Mouse (Mus musculus): ENCODE results near the gene Doxl2. TPM values are rescaled to one million over a fixed set of nuclear protein-coding genes. Genes with fewer than 3 reads are reported as not detected.

The Doxl2 gene
- polyA plus RNA-seq, 1 experiment: not detected

- Histone ChIP-seq H3K4me3 (ENCODE audit: insufficient read depth, low read depth, low read length) (no peak overlapping the region), H3K27ac (replicated peaks; ENCODE audit: low read depth, low read length) (no peak overlapping the region), H3K4me1 (ENCODE audit: control insufficient read depth, insufficient read depth, insufficient read length, low read length) (no peaks in the 10 kb centered on the region)
Measured at GRCm38 (mm10) chr6:48991991-48992390, 17.2 kb downstream of the Doxl2 start.

- Histone ChIP-seq H3K4me1 (ENCODE audit: control insufficient read depth, insufficient read depth, insufficient read length, low read length) (no peaks in the 10 kb centered on the region), H3K4me3 (ENCODE audit: insufficient read depth, low read depth, low read length) (no peak overlapping the region), H3K27ac (replicated peaks; ENCODE audit: low read depth, low read length) (no peak overlapping the region)
Measured at GRCm38 (mm10) chr6:48998186-48998585, 23.4 kb downstream of the Doxl2 start.

- Histone ChIP-seq H3K4me1 (ENCODE audit: control insufficient read depth, insufficient read depth, insufficient read length, low read length) (no peaks in the 10 kb centered on the region), H3K27ac (replicated peaks; ENCODE audit: low read depth, low read length) (no peak overlapping the region), H3K4me3 (ENCODE audit: insufficient read depth, low read depth, low read length) (no peak overlapping the region)
Measured at GRCm38 (mm10) chr6:48998796-48999195, 24.0 kb downstream of the Doxl2 start.

GRCm38 (mm10) chr6:49003381-49003780 is 28.6 kb downstream of the Doxl2 start:
- H3K27ac ChIP-seq (replicated peaks; ENCODE audit: low read depth, low read length): no peak overlapping the region
- H3K4me3 ChIP-seq (ENCODE audit: insufficient read depth, low read depth, low read length): no peak overlapping the region
- H3K4me1 ChIP-seq (ENCODE audit: control insufficient read depth, insufficient read depth, insufficient read length, low read length): no peaks in the 10 kb centered on the region

- Histone ChIP-seq H3K4me3 (ENCODE audit: insufficient read depth, low read depth, low read length) (peak overlapping the region; percentile 22; the same call in 1 of the 2 replicates), H3K27ac (replicated peaks; ENCODE audit: low read depth, low read length) (no peak overlapping the region), H3K4me1 (ENCODE audit: control insufficient read depth, insufficient read depth, insufficient read length, low read length) (no peaks in the 10 kb centered on the region)
Measured at GRCm38 (mm10) chr6:49007981-49008380, 33.2 kb downstream of the Doxl2 start.

- H3K4me3 ChIP-seq (ENCODE audit: insufficient read depth, low read depth, low read length): peak overlapping the region; percentile 22; the same call in 1 of the 2 replicates
- no peak overlapping the region for H3K27ac ChIP-seq (replicated peaks; ENCODE audit: low read depth, low read length)
- H3K4me1 ChIP-seq (ENCODE audit: control insufficient read depth, insufficient read depth, insufficient read length, low read length): no peaks in the 10 kb centered on the region
Measured at GRCm38 (mm10) chr6:49008420-49009160, 33.8 kb downstream of the Doxl2 start.

- H3K4me3 ChIP-seq (ENCODE audit: insufficient read depth, low read depth, low read length): no peak overlapping the region
- no peaks in the 10 kb centered on the region for H3K4me1 ChIP-seq (ENCODE audit: control insufficient read depth, insufficient read depth, insufficient read length, low read length)
- no peak overlapping the region for H3K27ac ChIP-seq (replicated peaks; ENCODE audit: low read depth, low read length)
Measured at GRCm38 (mm10) chr6:49009161-49009555, 34.4 kb downstream of the Doxl2 start.

- Histone ChIP-seq H3K27ac (replicated peaks; ENCODE audit: low read depth, low read length) (no peak overlapping the region), H3K4me3 (ENCODE audit: insufficient read depth, low read depth, low read length) (no peak overlapping the region), H3K4me1 (ENCODE audit: control insufficient read depth, insufficient read depth, insufficient read length, low read length) (no peaks in the 10 kb centered on the region)
Measured at GRCm38 (mm10) chr6:49009665-49010064, 34.9 kb downstream of the Doxl2 start.

GRCm38 (mm10) chr6:49011191-49011590 is 36.4 kb downstream of the Doxl2 start:
- no peaks in the 10 kb centered on the region for H3K4me1 ChIP-seq (ENCODE audit: control insufficient read depth, insufficient read depth, insufficient read length, low read length)
- H3K27ac ChIP-seq (replicated peaks; ENCODE audit: low read depth, low read length): no peak overlapping the region
- no peak overlapping the region for H3K4me3 ChIP-seq (ENCODE audit: insufficient read depth, low read depth, low read length)

- Histone ChIP-seq H3K27ac (replicated peaks; ENCODE audit: low read depth, low read length) (no peak overlapping the region), H3K4me1 (ENCODE audit: control insufficient read depth, insufficient read depth, insufficient read length, low read length) (no peaks in the 10 kb centered on the region), H3K4me3 (ENCODE audit: insufficient read depth, low read depth, low read length) (no peak overlapping the region)
Measured at GRCm38 (mm10) chr6:49013023-49013422, 38.3 kb downstream of the Doxl2 start.

GRCm38 (mm10) chr6:49013458-49013857 is 38.7 kb downstream of the Doxl2 start:
- Histone ChIP-seq H3K4me3 (ENCODE audit: insufficient read depth, low read depth, low read length) (no peak overlapping the region), H3K4me1 (ENCODE audit: control insufficient read depth, insufficient read depth, insufficient read length, low read length) (no peaks in the 10 kb centered on the region), H3K27ac (replicated peaks; ENCODE audit: low read depth, low read length) (no peak overlapping the region)

- Histone ChIP-seq H3K4me3 (ENCODE audit: insufficient read depth, low read depth, low read length) (no peak overlapping the region), H3K4me1 (ENCODE audit: control insufficient read depth, insufficient read depth, insufficient read length, low read length) (no peaks in the 10 kb centered on the region), H3K27ac (replicated peaks; ENCODE audit: low read depth, low read length) (no peak overlapping the region)
Measured at GRCm38 (mm10) chr6:49017150-49017549, 42.4 kb downstream of the Doxl2 start.

GRCm38 (mm10) chr6:49019341-49019740 is 44.6 kb downstream of the Doxl2 start:
- no peak overlapping the region for H3K4me3 ChIP-seq (ENCODE audit: insufficient read depth, low read depth, low read length)
- no peaks in the 10 kb centered on the region for H3K4me1 ChIP-seq (ENCODE audit: control insufficient read depth, insufficient read depth, insufficient read length, low read length)

GRCm38 (mm10) chr6:49021141-49022012 is 46.6 kb downstream of the Doxl2 start:
- Histone ChIP-seq H3K4me1 (ENCODE audit: control insufficient read depth, insufficient read depth, insufficient read length, low read length) (no peaks in the 10 kb centered on the region), H3K27ac (replicated peaks; ENCODE audit: low read depth, low read length) (no peak overlapping the region), H3K4me3 (ENCODE audit: insufficient read depth, low read depth, low read length) (no peak overlapping the region)

More at GRCm38 (mm10) chr6:49019341-49019740, 44.6 kb downstream of the Doxl2 start:
- H3K27ac ChIP-seq (replicated peaks; ENCODE audit: low read depth, low read length): no peak overlapping the region

GRCm38 (mm10) chr6:49022384-49022783 is 47.6 kb downstream of the Doxl2 start:
- H3K4me3 ChIP-seq (ENCODE audit: insufficient read depth, low read depth, low read length): no peak overlapping the region
- no peaks in the 10 kb centered on the region for H3K4me1 ChIP-seq (ENCODE audit: control insufficient read depth, insufficient read depth, insufficient read length, low read length)
- no peak overlapping the region for H3K27ac ChIP-seq (replicated peaks; ENCODE audit: low read depth, low read length)
